ENCODE assay signal across 16 mouse cellular contexts in genomic region chr6:149311778-149312177, GRCm38 (mm10). TPM values are rescaled to one million over a fixed set of nuclear protein-coding genes. Genes with fewer than 3 reads are reported as not detected.
DNase-seq lines count a peak whose midpoint lies in the region; ATAC-seq lines count a peak whose summit lies in the region.
"Had no signal": no experiment of that assay in that cellular context is flagged by ENCODE, and none has a peak within 500 bp of the region (broad histone marks: within the 10 kb centered on the region; RNA-seq: fewer than 3 reads in every experiment).

No protein-coding gene starts in this region.

- ATAC-seq in liver, embryonic 12.5 days, result no peak
- no peak for ATAC-seq in liver, embryonic 11.5 days (replicated peaks; ENCODE audit: low FRiP score)
- ATAC-seq in intestine, embryonic 16.5 days, result no peak
- ATAC-seq: hindbrain, postnatal 0 days; Patski had no signal

- 0 out of 2 replicates have a peak overlapping the region, but pooled peaks have one; percentile 55 for H3K27ac ChIP-seq in liver, embryonic 12.5 days
- no peak overlapping the region for H3K27ac ChIP-seq in liver, embryonic 11.5 days (ENCODE audit: low read depth, low read length)
- peak overlapping the region; percentile 77; the same call in 1 of the 2 replicates for H3K27ac ChIP-seq in macrophage
- no peak overlapping the region for H3K27ac ChIP-seq in intestine, embryonic 16.5 days (ENCODE audit: low read length)
- H3K27ac ChIP-seq: forebrain, embryonic 10.5 days; hindbrain, postnatal 0 days; stomach, postnatal 0 days had no signal

- H3K4me1 ChIP-seq in liver, embryonic 12.5 days, result peaks cover 50% of the 10 kb centered on the region
- H3K4me1 ChIP-seq in liver, embryonic 11.5 days (replicated peaks; ENCODE audit: control insufficient read depth, insufficient read depth, low read length), result peaks cover 8% of the 10 kb centered on the region
- peaks cover 7% of the 10 kb centered on the region; the same call in 1 of the 2 replicates for H3K4me1 ChIP-seq in intestine, embryonic 16.5 days (ENCODE audit: control insufficient read depth, insufficient read depth, low read length)

- 60% methylated on average over 1 of the region's 1 CpGs for WGBS in liver, embryonic 12.5 days (ENCODE audit: insufficient replicate concordance)
- WGBS in liver, embryonic 11.5 days, result 76% methylated on average over 1 of the region's 1 CpGs
- WGBS in macrophage (ENCODE audit: missing documents), result 42% methylated on average over 1 of the region's 1 CpGs
- 85% methylated on average over 1 of the region's 1 CpGs for WGBS in intestine, embryonic 16.5 days

- no peak overlapping the region for H3K4me3 ChIP-seq in liver, embryonic 12.5 days
- H3K4me3 ChIP-seq in liver, embryonic 11.5 days (ENCODE audit: low read depth, low read length), result no peak overlapping the region
- no peak overlapping the region for H3K4me3 ChIP-seq in macrophage (ENCODE audit: inconsistent target)
- no peak overlapping the region for H3K4me3 ChIP-seq in intestine, embryonic 16.5 days (ENCODE audit: low read length)
- H3K4me3 ChIP-seq: forebrain, embryonic 10.5 days had no signal

- H3K36me3 ChIP-seq in liver, embryonic 12.5 days, result peaks cover 59% of the 10 kb centered on the region
- H3K36me3 ChIP-seq in liver, embryonic 11.5 days (ENCODE audit: control insufficient read depth, insufficient read depth, low read length), result peaks cover 4% of the 10 kb centered on the region; the same call in 1 of the 2 replicates
- H3K36me3 ChIP-seq in macrophage (ENCODE audit: inconsistent target), result no peaks in the 10 kb centered on the region
- peaks cover 2% of the 10 kb centered on the region; the same call in 1 of the 2 replicates for H3K36me3 ChIP-seq in intestine, embryonic 16.5 days (ENCODE audit: control insufficient read depth, insufficient read depth, low read length)

- H3K79me2 ChIP-seq in macrophage (ENCODE audit: inconsistent target), result peaks cover 91% of the 10 kb centered on the region

- H3K4me2 ChIP-seq in liver, embryonic 12.5 days, result peak overlapping the region; percentile 70
- no peak overlapping the region for H3K4me2 ChIP-seq in liver, embryonic 11.5 days
- H3K4me2 ChIP-seq in intestine, embryonic 16.5 days (ENCODE audit: low read depth, low read length), result no peak overlapping the region

- H3K27me3 ChIP-seq in liver, embryonic 12.5 days (replicated peaks), result no peaks in the 10 kb centered on the region
- no peaks in the 10 kb centered on the region for H3K27me3 ChIP-seq in liver, embryonic 11.5 days (replicated peaks; ENCODE audit: control insufficient read depth, insufficient read depth, low read length)
- H3K27me3 ChIP-seq in intestine, embryonic 16.5 days (replicated peaks; ENCODE audit: control insufficient read depth, insufficient read depth, low read length), result no peaks in the 10 kb centered on the region
- H3K27me3 ChIP-seq: Patski had no signal

- H3K9ac ChIP-seq in liver, embryonic 12.5 days, result no peak overlapping the region
- H3K9ac ChIP-seq in liver, embryonic 11.5 days (ENCODE audit: low read depth, low read length), result no peak overlapping the region
- no peak overlapping the region for H3K9ac ChIP-seq in intestine, embryonic 16.5 days (ENCODE audit: low read depth, low read length)

- peak; percentile 44 for DNase-seq in adrenal gland, adult 2 months
- DNase-seq in adrenal gland, postnatal 4 days (ENCODE audit: low spot score in 2 of 2), result no peak
- DNase-seq in liver, embryonic 11.5 days (ENCODE audit: low spot score), result no peak
- DNase-seq in WW6 (ENCODE audit: low read depth, low spot score), result peak; percentile 11
- DNase-seq in T-cell, adult 2 months (ENCODE audit: low spot score), result no peak
- DNase-seq: cerebellum, adult 9-11 months; heart, postnatal 14 days; lung, adult 2 months; thymus, postnatal 25 days had no signal

- H3K9me3 ChIP-seq in liver, embryonic 12.5 days (replicated peaks), result peaks cover 13% of the 10 kb centered on the region; the same call in 1 of the 2 replicates
- peaks cover 8% of the 10 kb centered on the region for H3K9me3 ChIP-seq in liver, embryonic 11.5 days (ENCODE audit: control insufficient read depth, low read length)
- H3K9me3 ChIP-seq in intestine, embryonic 16.5 days (ENCODE audit: control insufficient read depth, low read length), result no peaks in the 10 kb centered on the region
- H3K9me3 ChIP-seq: forebrain, embryonic 10.5 days had no signal

RNA-seq across cellular contexts. Expression of gene Resf1, which starts 2.6 kb away (rescaled TPM):
- 10 to 100 TPM; 22.6 to 38.7 TPM for total RNA-seq in adrenal gland, adult 2 months (2021)
- polyA plus RNA-seq in adrenal gland, adult 2 months (2012; rRNA removed), result 7.4 and 11.3 TPM in 2 replicates
- total RNA-seq in adrenal gland, postnatal 4 days (2021), result 10 to 100 TPM; 45.0 to 49.8 TPM
- 34.5 and 35.0 TPM in 2 replicates for polyA plus RNA-seq in liver, embryonic 12.5 days (2016; fragmentation: Nextera tagmentation; extraction: Ambion mirVana)
- 37.7 and 37.8 TPM in 2 replicates for polyA plus RNA-seq in liver, embryonic 11.5 days (2014; fragmentation: Nextera tagmentation; extraction: Ambion mirVana)
- total RNA-seq in macrophage (2018; cell fraction: chromatin; rRNA removed), result 1,000 to 10,000 TPM in 2 of 26 experiments, 100 to 1,000 TPM in 24; 240 to 1,192 (median 525) TPM
- 100 to 1,000 TPM in 8 of 26 experiments, 10 to 100 TPM in 18; 49.3 to 133 (median 69.6) TPM for total RNA-seq in macrophage (2018; cell fraction: cytosol; rRNA removed)
- total RNA-seq in macrophage (2018; cell fraction: nucleus; rRNA removed), result 100 to 1,000 TPM; 183 to 806 (median 358) TPM
- polyA plus RNA-seq in macrophage (2018), result 17.9 to 42.9 TPM (median 39.0 TPM) in 3 replicates
- polyA plus RNA-seq in intestine, embryonic 16.5 days (2015; fragmentation: Nextera tagmentation; extraction: Ambion mirVana), result 26.8 and 30.5 TPM in 2 replicates

Comparison
In these comparisons a context has a peak if more than half of its experiments do, and no peak if none do; other contexts are left out.
1. DNase-seq: peak in adrenal gland, adult 2 months (single experiment) and WW6 (single experiment); none in adrenal gland, postnatal 4 days (0 of 2), liver, embryonic 11.5 days (single experiment) and T-cell, adult 2 months (single experiment).
2. H3K27ac ChIP-seq: peak in liver, embryonic 12.5 days (single experiment) and macrophage (single experiment); none in liver, embryonic 11.5 days (single experiment) and intestine, embryonic 16.5 days (single experiment).